Mouse (Mus musculus) limb, embryonic 13.5 days (tissue): Measurements from ENCODE around the gene Usp53. TPM values are rescaled to one million over a fixed set of nuclear protein-coding genes. Genes with fewer than 3 reads are reported as not detected.

Experiments used
- ATAC-seq: fragments of 200-750 bp; cut with Nextera tagmentation; 2 replicates; pipeline ENCODE4 v1.8.0; 2017; ENCODE audit warnings: low read depth, moderate number of reproducible peaks, moderate TSS enrichment; ENCODE audit not compliant: low FRiP score
- H3K27ac ChIP-seq: fragments of 300-500 bp; sonication (generic); 2 replicates; pipeline ENCODE4 v1.5.1; 2015; ENCODE audit warnings: inconsistent platforms, mild to moderate bottlenecking, moderate library complexity
- H3K27me3 ChIP-seq: fragments of 300-500 bp; sonication (generic); 2 replicates; pipeline ENCODE4 v1.6.1; 2015; ENCODE audit warnings: mild to moderate bottlenecking, inconsistent platforms
- H3K36me3 ChIP-seq: fragments of 300-500 bp; sonication (generic); 2 replicates; pipeline ENCODE4 v1.6.1; 2015; ENCODE audit warnings: inconsistent platforms, mild to moderate bottlenecking, moderate library complexity
- H3K4me1 ChIP-seq: fragments of 300-500 bp; sonication (generic); 2 replicates; pipeline ENCODE4 v1.6.1; 2015; ENCODE audit warnings: inconsistent platforms
- H3K4me2 ChIP-seq: fragments of 300-500 bp; sonication (generic); replicated peaks from 2 replicates; pipeline ENCODE4 v1.6.1; 2015; ENCODE audit warnings: inconsistent platforms, mild to moderate bottlenecking, moderate library complexity
- H3K4me3 ChIP-seq: fragments of 300-500 bp; sonication (generic); 2 replicates; pipeline ENCODE4 v1.5.1; 2015; ENCODE audit warnings: moderate library complexity, mild to moderate bottlenecking, inconsistent platforms
- H3K9ac ChIP-seq: fragments of 300-500 bp; sonication (generic); 2 replicates; pipeline ENCODE4 v1.6.1; 2015; ENCODE audit warnings: mild to moderate bottlenecking, inconsistent platforms
- H3K9me3 ChIP-seq: fragments of 300-500 bp; sonication (generic); 2 replicates; pipeline ENCODE4 v1.6.1; 2016; ENCODE audit warnings: inconsistent platforms
- WGBS: fragments of 180-500 bp; shearing (Covaris S2); methylation state at CpG from one replicate; pipeline ENCODE4 v1.1.7; 2015; 5-methylcytosine and 5-hydroxymethylcytosine counted together
- polyA plus RNA-seq: library from polyadenylated mRNA; unstranded; fragments of >200 nt; fragmentation: Nextera tagmentation; extraction: Ambion mirVana; gene quantifications from 2 replicates; pipeline ENCODE4 v1.2.1, GENCODE M21; 2015

Usp53 gene
- polyA plus RNA-seq, result 6.1 and 6.7 TPM in 2 replicates

DNA sequence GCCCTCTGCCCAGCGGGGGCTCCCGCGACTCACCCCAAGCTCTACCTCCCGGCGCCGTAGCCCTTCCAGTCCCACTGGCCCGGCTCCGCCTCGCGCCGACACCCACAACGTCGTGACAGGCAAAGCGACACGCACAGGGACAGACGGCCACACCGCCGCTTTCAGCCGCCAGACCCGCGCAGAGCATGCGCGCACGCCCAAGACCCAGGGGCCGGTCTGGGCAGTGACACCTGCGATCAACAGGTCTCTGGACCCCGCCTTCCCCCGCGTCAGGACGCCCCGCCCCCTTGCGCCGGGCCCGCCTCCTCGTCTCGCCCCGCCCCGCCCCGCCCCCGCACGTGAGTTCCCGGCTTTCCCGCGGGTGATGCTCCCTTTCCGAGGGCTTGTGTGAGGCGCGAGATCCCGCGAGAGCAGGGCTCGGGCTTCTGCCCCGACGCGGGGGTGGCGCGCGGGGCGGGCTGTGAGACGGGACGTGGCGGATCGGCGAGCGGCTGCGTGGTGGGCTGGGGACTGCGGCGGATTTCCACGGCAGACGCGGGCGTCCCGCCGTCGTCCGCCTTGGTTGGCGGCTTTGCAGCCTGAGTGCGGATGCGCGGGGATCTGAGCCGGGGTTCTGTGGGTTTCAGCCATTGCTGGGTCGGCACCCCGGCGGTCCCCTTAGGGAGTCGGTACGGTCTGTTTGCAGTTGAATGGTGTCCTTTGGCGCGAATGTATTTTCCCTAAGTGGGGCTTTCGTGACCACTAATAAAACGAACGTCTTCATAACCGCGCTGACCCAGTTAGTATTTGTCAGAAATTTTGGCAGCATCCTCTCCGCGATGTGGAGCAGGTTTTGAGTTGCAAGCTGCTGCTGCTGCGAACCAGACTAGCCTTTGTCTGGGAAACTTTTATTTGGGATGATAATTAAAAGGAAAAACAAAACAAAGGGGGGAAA lies at the start of gene Usp53:
Usp53 (minus strand) TSS at position 262 of the 934 bp plus-strand sequence.
- Histone ChIP-seq H3K4me1 (peaks cover 10% of the 10 kb centered on the region), H3K4me2 (peak within 1 kb of the TSS; percentile 75), H3K27ac (peak within 1 kb of the TSS; percentile 91), H3K27me3 (no peaks in the 10 kb centered on the region), H3K4me3 (peak within 1 kb of the TSS; percentile 87), H3K9ac (peak within 1 kb of the TSS; percentile 91), H3K36me3 (no peaks in the 10 kb centered on the region), H3K9me3 (no peaks in the 10 kb centered on the region)
- under 1% methylated on average over 86 of the region's 94 CpGs for WGBS
- peak; percentile 96 for ATAC-seq

DNA sequence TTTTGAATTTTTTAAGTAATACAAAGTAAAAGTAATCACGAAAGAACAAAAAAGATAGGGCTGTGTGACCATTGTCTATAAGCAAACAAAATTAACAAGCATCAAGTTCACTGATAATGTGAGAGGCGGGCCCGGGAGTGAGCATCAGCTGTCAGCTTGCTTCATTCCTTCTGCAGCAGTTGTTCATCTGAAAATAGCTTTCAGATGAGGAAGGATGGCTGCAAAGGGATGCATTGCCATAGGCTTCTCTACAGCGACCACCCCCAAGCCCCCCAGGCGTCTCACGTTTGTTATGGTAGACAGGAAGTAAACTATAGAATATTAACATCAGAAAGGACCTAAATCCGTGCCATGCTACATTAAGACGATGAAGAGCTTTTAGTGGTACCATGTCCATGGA lies 49.5 kb upstream of the Usp53 start:
- H3K9me3 ChIP-seq, result no peaks in the 10 kb centered on the region
- no peaks in the 10 kb centered on the region for H3K4me1 ChIP-seq
- no peak for ATAC-seq
- no peaks in the 10 kb centered on the region for H3K27me3 ChIP-seq
- WGBS, result 82% methylated on average over 8 of the region's 8 CpGs
- H3K4me2 ChIP-seq, result no peak overlapping the region
- no peak overlapping the region for H3K27ac ChIP-seq
- no peak overlapping the region for H3K4me3 ChIP-seq
- no peaks in the 10 kb centered on the region for H3K36me3 ChIP-seq
- H3K9ac ChIP-seq, result no peak overlapping the region

DNA sequence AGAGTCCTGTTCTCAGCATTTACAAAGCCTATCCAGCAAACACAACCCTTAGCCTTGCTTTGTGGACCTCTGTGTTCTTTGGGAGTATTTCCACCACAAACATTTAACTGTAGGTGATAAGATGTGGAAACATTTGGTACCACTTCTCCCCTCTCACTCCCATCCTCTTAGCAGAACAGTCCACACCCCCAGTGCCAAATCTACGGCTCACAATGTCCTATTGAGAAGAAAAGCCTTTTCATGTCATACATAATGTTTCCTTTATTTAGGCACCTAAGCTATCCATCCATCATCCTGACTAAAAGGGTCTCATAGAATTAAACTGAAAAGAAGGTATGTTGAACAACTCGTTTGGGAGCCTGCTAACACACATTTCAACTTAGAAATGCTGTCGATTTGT lies 41.3 kb upstream of the Usp53 start:
- Histone ChIP-seq H3K4me2 (no peak overlapping the region), H3K4me1 (no peaks in the 10 kb centered on the region), H3K4me3 (no peak overlapping the region), H3K36me3 (no peaks in the 10 kb centered on the region), H3K9ac (no peak overlapping the region), H3K27ac (no peak overlapping the region), H3K9me3 (no peaks in the 10 kb centered on the region), H3K27me3 (no peaks in the 10 kb centered on the region)
- ATAC-seq, result no peak
- WGBS, result 73% methylated on average over 3 of the region's 3 CpGs

DNA sequence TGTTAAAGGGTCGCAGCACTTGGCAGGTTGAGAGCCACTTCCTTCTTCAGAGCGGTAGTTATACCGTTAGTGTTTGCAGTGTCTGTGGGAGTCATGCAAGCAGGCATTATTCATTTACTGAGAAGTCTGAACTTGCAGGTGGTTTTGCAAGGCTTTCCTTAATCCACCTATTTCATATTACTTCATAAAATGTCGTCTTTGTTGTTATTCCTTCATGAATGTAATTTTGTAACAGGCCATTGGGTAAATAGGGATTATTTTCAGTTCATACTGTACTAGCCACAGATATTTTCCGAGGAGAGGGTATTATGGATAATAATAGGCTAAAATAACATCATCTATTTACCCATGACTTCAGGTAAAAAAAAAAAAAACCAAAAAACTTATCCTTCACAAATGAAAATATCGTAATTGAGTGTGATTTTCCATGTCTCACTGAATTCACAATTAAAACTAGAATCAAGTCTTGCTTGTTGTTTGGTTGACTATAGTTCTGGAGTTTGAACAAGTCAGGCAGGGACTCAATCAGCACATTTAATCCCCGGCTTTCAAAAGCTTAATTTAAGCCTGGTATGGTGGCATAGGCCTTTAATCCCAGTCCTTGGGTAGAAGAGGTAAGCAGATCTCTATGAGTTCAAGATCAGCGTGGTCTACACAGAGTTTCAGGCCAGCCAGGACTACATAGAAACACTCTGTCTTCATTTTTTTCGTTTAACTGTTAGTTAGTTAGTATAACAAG lies 40.4 kb upstream of the Usp53 start:
- Histone ChIP-seq H3K36me3 (no peaks in the 10 kb centered on the region), H3K9ac (no peak overlapping the region), H3K4me1 (no peaks in the 10 kb centered on the region), H3K27ac (no peak overlapping the region), H3K27me3 (no peaks in the 10 kb centered on the region), H3K4me2 (no peak overlapping the region), H3K9me3 (no peaks in the 10 kb centered on the region), H3K4me3 (no peak overlapping the region)
- 79% methylated on average over 9 of the region's 9 CpGs for WGBS
- ATAC-seq, result no peak

GRCm38 (mm10) chr3:123018792-123019191 lies 34.5 kb upstream of the Usp53 start:
- Histone ChIP-seq H3K9ac (no peak overlapping the region), H3K27me3 (no peaks in the 10 kb centered on the region), H3K4me2 (no peak overlapping the region), H3K4me1 (no peaks in the 10 kb centered on the region), H3K36me3 (no peaks in the 10 kb centered on the region), H3K4me3 (no peak overlapping the region), H3K9me3 (no peaks in the 10 kb centered on the region), H3K27ac (no peak overlapping the region)
- 85% methylated on average over 2 of the region's 2 CpGs for WGBS
- ATAC-seq, result no peak

DNA sequence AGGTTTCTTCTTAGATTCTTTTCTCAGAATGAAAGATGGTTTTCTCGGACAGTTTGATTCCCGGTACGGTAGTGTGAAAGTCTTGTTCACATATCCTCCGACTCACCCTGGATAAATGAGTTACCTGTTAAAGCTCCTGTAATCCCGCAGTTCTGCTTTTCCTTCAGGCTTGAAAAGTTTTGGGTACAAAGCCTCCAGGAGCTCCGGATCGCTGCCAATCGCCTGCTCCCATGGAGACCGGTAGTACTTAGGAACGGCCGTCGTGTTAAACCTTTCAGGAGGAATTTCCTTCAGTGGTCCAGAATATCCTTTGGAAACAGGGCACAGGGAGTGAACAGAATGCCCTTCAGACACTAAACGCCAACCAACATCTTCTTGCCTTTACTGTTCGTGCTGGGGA lies 29.2 kb upstream of the Usp53 start:
- Histone ChIP-seq H3K9ac (no peak overlapping the region), H3K4me3 (no peak overlapping the region), H3K9me3 (no peaks in the 10 kb centered on the region), H3K27ac (no peak overlapping the region), H3K27me3 (no peaks in the 10 kb centered on the region), H3K36me3 (no peaks in the 10 kb centered on the region), H3K4me2 (no peak overlapping the region), H3K4me1 (no peaks in the 10 kb centered on the region)
- WGBS, result 92% methylated on average over 14 of the region's 14 CpGs
- no peak for ATAC-seq

- Histone ChIP-seq H3K9me3 (no peaks in the 10 kb centered on the region), H3K4me2 (no peak overlapping the region), H3K36me3 (no peaks in the 10 kb centered on the region), H3K9ac (no peak overlapping the region), H3K4me1 (no peaks in the 10 kb centered on the region), H3K27me3 (no peaks in the 10 kb centered on the region), H3K4me3 (no peak overlapping the region), H3K27ac (no peak overlapping the region)
- 59% methylated on average over 6 of the region's 6 CpGs for WGBS
- ATAC-seq, result no peak
These were observed 25.1 kb upstream of the Usp53 start for GRCm38 (mm10) chr3:123009417-123009816.

GRCm38 (mm10) chr3:123007386-123007785 lies 23.1 kb upstream of the Usp53 start:
- Histone ChIP-seq H3K36me3 (no peaks in the 10 kb centered on the region), H3K9me3 (no peaks in the 10 kb centered on the region), H3K4me3 (no peak overlapping the region), H3K27ac (no peak overlapping the region), H3K27me3 (no peaks in the 10 kb centered on the region), H3K4me1 (no peaks in the 10 kb centered on the region), H3K4me2 (no peak overlapping the region), H3K9ac (no peak overlapping the region)
- 83% methylated on average over 10 of the region's 10 CpGs for WGBS
- no peak for ATAC-seq

- Histone ChIP-seq H3K9me3 (no peaks in the 10 kb centered on the region), H3K4me3 (no peak overlapping the region), H3K4me1 (no peaks in the 10 kb centered on the region), H3K27me3 (no peaks in the 10 kb centered on the region), H3K9ac (no peak overlapping the region), H3K27ac (no peak overlapping the region), H3K4me2 (no peak overlapping the region), H3K36me3 (no peaks in the 10 kb centered on the region)
- WGBS, result 73% methylated on average over 3 of the region's 3 CpGs
- no peak for ATAC-seq
These were observed 16.7 kb upstream of the Usp53 start for GRCm38 (mm10) chr3:123001053-123001452.

GRCm38 (mm10) chr3:122998511-122998910 lies 14.2 kb upstream of the Usp53 start:
- Histone ChIP-seq H3K36me3 (no peaks in the 10 kb centered on the region), H3K27me3 (no peaks in the 10 kb centered on the region), H3K9me3 (no peaks in the 10 kb centered on the region), H3K4me2 (no peak overlapping the region), H3K27ac (no peak overlapping the region), H3K4me1 (no peaks in the 10 kb centered on the region), H3K9ac (no peak overlapping the region), H3K4me3 (no peak overlapping the region)
- ATAC-seq, result no peak
- 82% methylated on average over 8 of the region's 8 CpGs for WGBS

- no peaks in the 10 kb centered on the region for H3K27me3 ChIP-seq
- H3K4me3 ChIP-seq, result no peak overlapping the region
- H3K9me3 ChIP-seq, result no peaks in the 10 kb centered on the region
- WGBS, result 5% methylated on average over 1 of the region's 1 CpGs
- H3K27ac ChIP-seq, result no peak overlapping the region
- H3K9ac ChIP-seq, result no peak overlapping the region
- no peak for ATAC-seq
- no peaks in the 10 kb centered on the region for H3K36me3 ChIP-seq
- H3K4me2 ChIP-seq, result no peak overlapping the region
- H3K4me1 ChIP-seq, result no peaks in the 10 kb centered on the region
These were observed 12.7 kb upstream of the Usp53 start for GRCm38 (mm10) chr3:122996968-122997367.

DNA sequence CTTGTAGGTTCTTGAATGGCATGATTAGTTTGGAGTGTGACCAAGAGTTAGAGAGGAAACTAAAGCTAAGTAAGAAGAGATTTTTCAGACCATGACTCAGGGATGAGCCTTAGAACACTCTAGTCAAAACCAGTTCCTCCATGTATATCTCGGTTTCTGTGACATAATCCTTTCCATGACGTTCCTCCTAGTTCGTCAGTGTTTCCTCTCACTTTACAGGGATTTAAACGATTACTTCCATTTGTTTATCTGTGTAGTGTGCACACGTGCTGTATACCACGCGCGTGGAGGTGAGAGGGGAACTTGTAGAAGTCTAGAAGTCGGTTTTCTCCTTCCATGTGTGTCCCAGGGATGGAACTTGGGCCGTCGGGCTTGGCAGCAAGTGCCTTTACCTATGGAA lies 2.6 kb upstream of the Usp53 start:
- H3K27ac ChIP-seq, result no peak overlapping the region
- no peaks in the 10 kb centered on the region for H3K27me3 ChIP-seq
- H3K36me3 ChIP-seq, result no peaks in the 10 kb centered on the region
- H3K9me3 ChIP-seq, result no peaks in the 10 kb centered on the region
- no peak overlapping the region for H3K4me2 ChIP-seq
- no peak overlapping the region for H3K4me3 ChIP-seq
- H3K4me1 ChIP-seq, result peaks cover 10% of the 10 kb centered on the region
- no peak for ATAC-seq
- WGBS, result 87% methylated on average over 11 of the region's 11 CpGs
- no peak overlapping the region for H3K9ac ChIP-seq
